Mouse (Mus musculus) right cerebral cortex, adult 2 months (tissue): ENCODE measurements at regions not wholly inside any gene's neighbourhood (a gene's known extent, or its start where the extent isn't known, plus 50 kb on each side); places are given as distances from the start of the nearest gene placed in this dataset.
"Not testable (repeated sequence)": the region's sequence is repeated elsewhere in the genome, so short reads cannot be mapped to it uniquely, and the experiment has no call there.

Experiments used
- DNase-seq, 2 experiments: peaks; one replicate each; pipeline ENCODE4 v3.0.0; 2021 to 2022; ENCODE audit warnings: low spot score in 2 of 2

GRCm38 (mm10) chr12:15565941-15566784 lies 250.6 kb downstream of the Trib2 start:
- DNase-seq: peak; percentile 11 to 25

GRCm38 (mm10) chr12:15562826-15563225 lies 253.9 kb downstream of the Trib2 start:
- DNase-seq: no peak

GRCm38 (mm10) chr12:15555471-15555870 lies 261.3 kb downstream of the Trib2 start:
- DNase-seq: peak; percentile 49 to 53

GRCm38 (mm10) chr12:15553681-15554007 lies 263.1 kb downstream of the Trib2 start:
- DNase-seq: no peak

- no peak for DNase-seq
Observed at GRCm38 (mm10) chr12:15552979-15553680, 263.6 kb downstream of the Trib2 start.

GRCm38 (mm10) chr12:15552210-15552609 lies 264.5 kb downstream of the Trib2 start:
- no peak for DNase-seq

GRCm38 (mm10) chr12:15551281-15551900 lies 265.3 kb downstream of the Trib2 start:
- DNase-seq: no peak

- DNase-seq: no peak
Observed at GRCm38 (mm10) chr12:15544351-15544750, 272.4 kb downstream of the Trib2 start.

- DNase-seq: no peak
Observed at GRCm38 (mm10) chr12:15542486-15542885, 274.2 kb downstream of the Trib2 start.

GRCm38 (mm10) chr12:15536852-15537368 lies 279.8 kb downstream of the Trib2 start:
- no peak for DNase-seq

- DNase-seq: no peak
Observed at GRCm38 (mm10) chr12:15536247-15536646, 280.5 kb downstream of the Trib2 start.

- peak; percentile 92 to 94 for DNase-seq
Observed at GRCm38 (mm10) chr12:15535822-15536221, 280.9 kb downstream of the Trib2 start.

- no peak for DNase-seq
Observed at GRCm38 (mm10) chr12:15520783-15521407, 295.8 kb downstream of the Trib2 start.

- DNase-seq: no peak
Observed at GRCm38 (mm10) chr12:15511994-15512393, 304.7 kb downstream of the Trib2 start.

GRCm38 (mm10) chr12:15507576-15507975 lies 309.1 kb downstream of the Trib2 start:
- DNase-seq: peak; percentile 34 to 64

GRCm38 (mm10) chr12:15493640-15494039 lies 323.1 kb downstream of the Trib2 start:
- no peak for DNase-seq

GRCm38 (mm10) chr12:15472741-15473140 lies 344.0 kb downstream of the Trib2 start:
- peak; percentile 8 to 13 for DNase-seq

- DNase-seq: peak; percentile 7 to 22
Observed at GRCm38 (mm10) chr12:15459429-15459828, 357.3 kb downstream of the Trib2 start.

GRCm38 (mm10) chr12:15456369-15456768 lies 360.4 kb downstream of the Trib2 start:
- DNase-seq: not testable (repeated sequence)

GRCm38 (mm10) chr12:15455744-15456143 lies 361.0 kb downstream of the Trib2 start:
- no peak for DNase-seq

- no peak for DNase-seq
Observed at GRCm38 (mm10) chr12:15449484-15449883, 367.2 kb downstream of the Trib2 start.
